Mouse (Mus musculus): ENCODE measurements at regions not wholly inside any gene's neighbourhood (a gene's known extent, or its start where the extent isn't known, plus 50 kb on each side); places are given as distances from the start of the nearest gene placed in this dataset.

DNA sequence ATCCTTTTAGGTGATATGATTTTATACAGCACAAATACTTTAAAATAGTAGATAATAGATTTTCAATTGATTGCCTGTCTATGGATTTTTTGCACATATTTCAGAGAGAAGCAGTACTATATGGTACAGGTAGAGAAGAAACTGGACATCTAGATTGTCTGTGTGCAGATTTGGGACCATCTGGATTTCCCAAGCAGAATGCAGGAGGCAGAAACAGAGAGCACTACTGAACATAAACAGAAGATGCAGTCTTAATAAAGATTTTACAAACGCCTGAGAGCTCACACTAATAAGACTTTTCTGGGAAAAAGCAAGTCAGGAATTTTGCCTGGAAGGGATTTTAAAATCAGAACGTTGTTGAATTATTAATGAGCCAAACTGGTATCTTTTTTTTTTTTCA is 432.9 kb downstream of the Col11a1 start:
- no peak for DNase-seq (ENCODE audit: low spot score)

DNA sequence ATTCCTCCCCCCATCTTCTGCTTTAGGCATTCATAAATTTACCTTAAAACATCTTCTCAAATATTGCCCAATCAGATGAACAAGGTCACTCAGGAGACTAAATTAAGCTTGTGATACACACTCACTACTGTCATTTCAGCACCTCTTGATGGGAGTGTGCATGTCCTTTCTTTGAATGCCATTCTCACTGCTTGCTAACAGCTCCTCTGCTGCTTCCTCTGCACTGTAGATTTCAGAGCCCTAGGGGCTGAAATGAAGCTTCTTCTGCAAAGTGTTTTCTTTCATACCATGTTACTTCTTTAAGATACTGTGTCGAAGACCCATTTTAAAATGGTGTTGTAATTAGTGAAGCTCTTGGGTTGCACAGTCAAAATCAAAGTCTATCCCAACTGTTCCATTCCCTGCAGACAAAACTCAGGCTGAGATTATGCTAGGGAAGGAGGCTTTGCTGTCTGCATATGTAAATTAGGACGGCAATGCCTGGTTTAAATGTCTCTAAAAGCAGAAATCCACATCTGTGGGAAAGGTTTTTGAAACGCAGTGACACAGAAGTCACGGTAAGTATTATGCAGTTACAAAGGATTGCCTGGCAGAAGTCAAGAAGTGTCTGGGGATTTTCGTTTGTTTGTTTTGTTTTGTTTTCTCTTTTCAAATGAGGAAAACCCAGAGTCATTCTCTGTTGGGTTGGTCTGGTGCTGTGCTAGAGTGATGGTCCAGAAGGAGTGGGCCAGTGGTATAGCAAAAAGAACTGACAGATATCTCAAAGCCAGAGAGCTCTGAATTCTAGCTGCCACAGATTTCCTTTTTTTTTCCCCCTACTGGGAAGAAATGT is 433.6 kb downstream of the Col11a1 start:
- DNase-seq (ENCODE audit: low spot score) = no peak

- DNase-seq (ENCODE audit: low spot score) = no peak
Observed at GRCm38 (mm10) chr3:114464546-114464888, 434.2 kb downstream of the Col11a1 start.

DNA sequence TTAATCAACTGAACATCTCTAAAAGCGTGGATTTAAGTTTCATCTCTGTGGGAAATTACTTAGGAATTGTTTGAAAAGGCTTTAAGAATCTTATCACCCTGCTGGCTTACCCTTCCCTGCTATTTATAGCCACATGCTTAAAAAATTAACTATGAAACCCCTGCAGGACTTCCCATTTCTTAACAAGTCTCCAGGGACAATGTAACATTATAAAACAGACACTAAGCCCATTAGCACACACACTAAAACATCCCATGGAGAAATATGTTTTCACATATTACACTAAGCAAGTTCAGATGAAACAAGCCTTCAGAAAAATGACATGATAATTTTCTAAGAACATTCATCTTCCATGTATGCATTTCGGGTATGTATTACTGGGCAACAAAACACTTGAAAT is 420.0 kb upstream of the Olfm3 start:
- no peak for DNase-seq (ENCODE audit: low spot score)

GRCm38 (mm10) chr3:114507690-114508332 is 396.1 kb upstream of the Olfm3 start:
- no peak for DNase-seq (ENCODE audit: low spot score)

- DNase-seq (ENCODE audit: low spot score) = no peak
Observed at GRCm38 (mm10) chr3:114515233-114515632, 388.6 kb upstream of the Olfm3 start.

- DNase-seq (ENCODE audit: low spot score) = peak; percentile 4
Observed at GRCm38 (mm10) chr3:114544353-114544752, 359.5 kb upstream of the Olfm3 start.

- no peak for DNase-seq (ENCODE audit: low spot score)
Observed at GRCm38 (mm10) chr3:114547218-114547617, 356.7 kb upstream of the Olfm3 start.

DNA sequence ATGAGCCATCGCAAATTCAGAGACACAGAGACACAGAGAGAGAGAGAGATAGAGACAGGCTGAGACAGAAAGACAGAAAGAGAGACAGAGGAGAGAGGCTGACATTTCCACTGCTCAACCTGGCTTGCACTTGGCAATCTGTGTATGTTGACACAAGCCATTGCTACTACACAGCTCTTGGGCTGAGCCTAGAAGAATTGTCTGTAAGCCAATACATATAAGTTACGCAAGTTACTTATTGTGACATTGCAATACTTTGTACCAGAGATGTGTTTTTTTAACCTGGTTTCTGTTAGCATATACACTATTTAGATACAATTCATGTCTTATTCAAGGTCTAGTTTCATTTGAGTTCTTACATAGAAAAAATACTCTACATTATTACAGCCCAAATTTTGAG is 332.9 kb upstream of the Olfm3 start:
- peak; percentile 23 for DNase-seq (ENCODE audit: low spot score)
